Mouse (Mus musculus): ENCODE measurements around the gene Mymk. TPM values are rescaled to one million over a fixed set of nuclear protein-coding genes. Genes with fewer than 3 reads are reported as not detected.

The Mymk gene
- polyA plus RNA-seq, 1 experiment from 2014 or later = 6.4 TPM

- WGBS = 39% methylated on average over 12 of the region's 12 CpGs
- H3K27me3 ChIP-seq = no peaks in the 10 kb centered on the region
- H3K4me3 ChIP-seq = no peak overlapping the region
- peak overlapping the region; percentile 73 for H3K27ac ChIP-seq
- no peaks in the 10 kb centered on the region for H3K36me3 ChIP-seq
- H3K4me1 ChIP-seq = peaks cover 18% of the 10 kb centered on the region
- ATAC-seq (ENCODE audit: insufficient number of reproducible peaks, insufficient read depth, low FRiP score, low TSS enrichment, low read depth) = peak; percentile 65; the same call in 1 of the 2 replicates
- H3K4me2 ChIP-seq = peak overlapping the region; percentile 26
- H3K9ac ChIP-seq = 0 out of 2 replicates have a peak overlapping the region, but pooled peaks have one; percentile 49
- no peaks in the 10 kb centered on the region for H3K9me3 ChIP-seq
Measured at GRCm38 (mm10) chr2:27058751-27059150, 13.2 kb downstream of the Mymk start.

DNA sequence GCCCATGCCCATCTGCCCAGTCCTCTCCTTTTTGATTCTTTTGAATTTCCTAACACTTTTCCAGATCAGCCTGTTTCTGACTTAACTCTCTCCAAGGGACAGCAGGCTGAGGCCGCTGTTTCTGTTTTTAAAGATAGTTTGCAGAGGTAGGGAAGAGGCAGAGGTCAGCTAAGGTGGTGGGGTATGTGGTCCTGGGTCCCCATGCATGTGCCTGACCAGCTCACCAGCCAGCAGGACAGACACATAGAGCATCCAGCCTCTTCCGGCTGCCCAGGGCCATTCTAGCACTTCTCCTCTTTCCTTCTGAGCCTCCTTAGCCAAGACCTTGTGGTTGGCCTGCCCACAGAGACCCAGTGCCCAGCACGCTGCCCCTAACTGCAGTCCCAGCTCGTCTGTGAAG lies 13.7 kb downstream of the Mymk start:
- H3K4me2 ChIP-seq = peak overlapping the region; percentile 26
- ATAC-seq (ENCODE audit: insufficient number of reproducible peaks, insufficient read depth, low FRiP score, low TSS enrichment, low read depth) = no peak
- no peaks in the 10 kb centered on the region for H3K27me3 ChIP-seq
- H3K27ac ChIP-seq = peak overlapping the region; percentile 73
- H3K4me1 ChIP-seq = peaks cover 18% of the 10 kb centered on the region
- peak overlapping the region; percentile 49; the same call in 1 of the 2 replicates for H3K9ac ChIP-seq
- no peak overlapping the region for H3K4me3 ChIP-seq
- H3K36me3 ChIP-seq = no peaks in the 10 kb centered on the region
- H3K9me3 ChIP-seq = no peaks in the 10 kb centered on the region
- WGBS = 48% methylated on average over 4 of the region's 4 CpGs

- WGBS = 52% methylated on average over 6 of the region's 6 CpGs
- Histone ChIP-seq H3K27me3 (no peaks in the 10 kb centered on the region), H3K27ac (no peak overlapping the region), H3K9ac (no peak overlapping the region), H3K4me3 (no peak overlapping the region), H3K36me3 (no peaks in the 10 kb centered on the region), H3K9me3 (no peaks in the 10 kb centered on the region), H3K4me1 (no peaks in the 10 kb centered on the region), H3K4me2 (no peak overlapping the region)
- no peak for ATAC-seq (ENCODE audit: insufficient number of reproducible peaks, insufficient read depth, low FRiP score, low TSS enrichment, low read depth)
Measured at GRCm38 (mm10) chr2:27049408-27049807, 22.6 kb downstream of the Mymk start.

- H3K4me3 ChIP-seq = no peak overlapping the region
- no peak overlapping the region for H3K4me2 ChIP-seq
- 64% methylated on average over 8 of the region's 8 CpGs for WGBS
- H3K36me3 ChIP-seq = no peaks in the 10 kb centered on the region
- ATAC-seq (ENCODE audit: insufficient number of reproducible peaks, insufficient read depth, low FRiP score, low TSS enrichment, low read depth) = no peak
- H3K9me3 ChIP-seq = no peaks in the 10 kb centered on the region
- no peak overlapping the region for H3K27ac ChIP-seq
- no peaks in the 10 kb centered on the region for H3K27me3 ChIP-seq
- H3K9ac ChIP-seq = no peak overlapping the region
- no peaks in the 10 kb centered on the region for H3K4me1 ChIP-seq
Measured at GRCm38 (mm10) chr2:27045979-27046770, 25.8 kb downstream of the Mymk start.

GRCm38 (mm10) chr2:27044641-27045040 lies 27.3 kb downstream of the Mymk start:
- no peak for ATAC-seq (ENCODE audit: insufficient number of reproducible peaks, insufficient read depth, low FRiP score, low TSS enrichment, low read depth)
- 83% methylated on average over 3 of the region's 3 CpGs for WGBS
- Histone ChIP-seq H3K27me3 (no peaks in the 10 kb centered on the region), H3K4me3 (no peak overlapping the region), H3K9me3 (no peaks in the 10 kb centered on the region), H3K9ac (no peak overlapping the region), H3K27ac (no peak overlapping the region), H3K4me2 (no peak overlapping the region), H3K36me3 (no peaks in the 10 kb centered on the region), H3K4me1 (no peaks in the 10 kb centered on the region)

DNA sequence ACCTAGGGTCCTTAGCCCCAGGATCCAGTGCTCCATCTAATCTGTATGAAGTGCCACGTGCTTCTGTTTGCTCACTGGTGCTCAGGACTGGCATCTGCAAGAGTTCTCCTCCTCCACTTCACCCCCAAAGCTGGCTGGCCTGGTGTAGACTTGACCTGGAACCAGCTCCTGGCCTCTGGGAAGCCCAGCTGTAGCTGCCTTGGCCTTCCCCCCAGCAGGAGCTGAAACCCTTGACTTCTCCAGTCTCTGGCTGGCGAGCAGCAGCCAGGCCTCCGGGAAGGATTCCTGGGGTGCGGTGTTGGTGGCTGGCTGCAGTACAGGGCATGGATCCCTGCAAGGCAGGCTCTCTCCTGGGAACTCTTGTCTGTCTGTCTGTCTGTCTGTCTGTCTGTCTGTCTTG lies 27.8 kb downstream of the Mymk start:
- H3K27ac ChIP-seq = no peak overlapping the region
- 84% methylated on average over 4 of the region's 4 CpGs for WGBS
- no peak for ATAC-seq (ENCODE audit: insufficient number of reproducible peaks, insufficient read depth, low FRiP score, low TSS enrichment, low read depth)

GRCm38 (mm10) chr2:27043461-27043860 lies 28.5 kb downstream of the Mymk start:
- Histone ChIP-seq H3K9ac (no peak overlapping the region), H3K4me3 (no peak overlapping the region), H3K36me3 (no peaks in the 10 kb centered on the region), H3K27ac (no peak overlapping the region), H3K27me3 (no peaks in the 10 kb centered on the region), H3K4me2 (no peak overlapping the region), H3K4me1 (peaks cover 4% of the 10 kb centered on the region; the same call in 1 of the 2 replicates), H3K9me3 (no peaks in the 10 kb centered on the region)
- ATAC-seq (ENCODE audit: insufficient number of reproducible peaks, insufficient read depth, low FRiP score, low TSS enrichment, low read depth) = peak; percentile 68; the same call in 1 of the 2 replicates
- 23% methylated on average over 3 of the region's 3 CpGs for WGBS

More for the DNA sequence above, 27.8 kb downstream of the Mymk start:
- Histone ChIP-seq H3K9me3 (no peaks in the 10 kb centered on the region), H3K36me3 (no peaks in the 10 kb centered on the region), H3K4me3 (no peak overlapping the region), H3K27me3 (no peaks in the 10 kb centered on the region), H3K4me2 (no peak overlapping the region), H3K4me1 (peaks cover under 1% of the 10 kb centered on the region; the same call in 1 of the 2 replicates), H3K9ac (no peak overlapping the region)

- Histone ChIP-seq H3K4me1 (peaks cover 7% of the 10 kb centered on the region; the same call in 1 of the 2 replicates), H3K36me3 (no peaks in the 10 kb centered on the region), H3K4me2 (no peak overlapping the region), H3K9ac (no peak overlapping the region), H3K27ac (no peak overlapping the region), H3K4me3 (no peak overlapping the region), H3K9me3 (no peaks in the 10 kb centered on the region), H3K27me3 (no peaks in the 10 kb centered on the region)
- WGBS = 58% methylated on average over 8 of the region's 8 CpGs
- ATAC-seq (ENCODE audit: insufficient number of reproducible peaks, insufficient read depth, low FRiP score, low TSS enrichment, low read depth) = no peak
Measured at GRCm38 (mm10) chr2:27042131-27042844, 29.7 kb downstream of the Mymk start.

DNA sequence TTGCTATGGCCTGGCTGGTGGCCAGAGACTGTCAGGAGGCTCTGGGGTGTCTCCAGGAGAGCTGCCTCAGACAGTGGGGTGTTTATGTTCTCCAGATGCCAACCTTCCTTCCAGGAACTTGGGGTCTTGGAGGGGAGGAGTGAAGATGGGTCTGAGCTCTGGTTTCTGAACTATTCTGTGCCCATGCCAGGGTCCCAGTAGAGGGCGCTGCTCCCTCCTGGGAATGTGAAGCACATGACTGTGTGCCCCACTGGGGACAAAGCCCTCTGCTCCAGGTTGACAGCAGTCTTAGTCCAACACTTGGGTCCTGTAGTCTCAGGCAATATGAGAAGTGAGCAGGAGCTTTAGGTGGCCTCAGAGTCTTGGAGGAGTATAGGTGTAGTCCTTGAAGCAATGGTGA lies 32.7 kb downstream of the Mymk start:
- no peaks in the 10 kb centered on the region for H3K9me3 ChIP-seq
- no peak overlapping the region for H3K27ac ChIP-seq
- peaks cover 10% of the 10 kb centered on the region; the same call in 1 of the 2 replicates for H3K4me1 ChIP-seq
- H3K4me3 ChIP-seq = no peak overlapping the region
- H3K4me2 ChIP-seq = no peak overlapping the region
- no peaks in the 10 kb centered on the region for H3K36me3 ChIP-seq
- H3K27me3 ChIP-seq = no peaks in the 10 kb centered on the region
- WGBS = 3% methylated on average over 1 of the region's 1 CpGs
- no peak overlapping the region; the same call in 1 of the 2 replicates for H3K9ac ChIP-seq
- ATAC-seq (ENCODE audit: insufficient number of reproducible peaks, insufficient read depth, low FRiP score, low TSS enrichment, low read depth) = no peak

DNA sequence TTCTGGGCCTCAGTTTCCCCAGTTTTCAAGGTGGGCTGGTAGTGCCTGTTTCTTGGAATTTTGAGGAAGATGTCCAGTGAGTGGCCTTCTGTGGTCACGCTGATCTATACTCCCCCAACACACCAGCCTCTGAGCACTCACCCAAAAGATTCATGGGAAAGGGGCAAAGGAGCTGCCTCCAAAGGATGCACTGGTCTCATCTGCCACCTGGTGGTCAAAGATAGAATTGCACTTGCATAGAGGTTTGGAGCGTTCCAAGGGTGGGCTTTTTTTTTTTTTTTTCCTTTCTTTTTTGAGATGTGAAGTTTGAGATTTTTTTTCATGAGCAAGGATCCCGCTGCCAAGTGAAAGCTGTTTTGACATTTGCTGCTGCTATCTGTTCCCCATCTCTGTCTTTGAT lies 33.4 kb downstream of the Mymk start:
- 2% methylated on average over 3 of the region's 3 CpGs for WGBS
- Histone ChIP-seq H3K4me3 (no peak overlapping the region), H3K9me3 (no peaks in the 10 kb centered on the region), H3K27ac (no peak overlapping the region), H3K4me2 (no peak overlapping the region), H3K36me3 (no peaks in the 10 kb centered on the region), H3K27me3 (no peaks in the 10 kb centered on the region), H3K4me1 (peaks cover 10% of the 10 kb centered on the region; the same call in 1 of the 2 replicates), H3K9ac (no peak overlapping the region; the same call in 1 of the 2 replicates)
- no peak for ATAC-seq (ENCODE audit: insufficient number of reproducible peaks, insufficient read depth, low FRiP score, low TSS enrichment, low read depth)

GRCm38 (mm10) chr2:27037008-27037407 lies 35.0 kb downstream of the Mymk start:
- 0 out of 2 replicates have a peak, but pooled peaks have one; percentile 53 for ATAC-seq (ENCODE audit: insufficient number of reproducible peaks, insufficient read depth, low FRiP score, low TSS enrichment, low read depth)
- WGBS = 63% methylated on average over 4 of the region's 4 CpGs

More at GRCm38 (mm10) chr2:27037008-27037407, 35.0 kb downstream of the Mymk start:
- H3K9ac ChIP-seq = 0 out of 2 replicates have a peak overlapping the region, but pooled peaks have one; percentile 36
- no peaks in the 10 kb centered on the region for H3K9me3 ChIP-seq
- H3K27ac ChIP-seq = no peak overlapping the region
- no peak overlapping the region for H3K4me2 ChIP-seq
- no peaks in the 10 kb centered on the region for H3K36me3 ChIP-seq
- no peaks in the 10 kb centered on the region for H3K27me3 ChIP-seq
- peaks cover 10% of the 10 kb centered on the region; the same call in 1 of the 2 replicates for H3K4me1 ChIP-seq
- no peak overlapping the region for H3K4me3 ChIP-seq
